Mouse (Mus musculus): ENCODE measurements around the gene Ttll5. TPM values are rescaled to one million over a fixed set of nuclear protein-coding genes. Genes with fewer than 3 reads are reported as not detected.

Ttll5 gene
- polyA plus RNA-seq (2015; fragmentation: Nextera tagmentation; extraction: Ambion mirVana): 7.7 and 9.4 TPM in 2 replicates

DNA sequence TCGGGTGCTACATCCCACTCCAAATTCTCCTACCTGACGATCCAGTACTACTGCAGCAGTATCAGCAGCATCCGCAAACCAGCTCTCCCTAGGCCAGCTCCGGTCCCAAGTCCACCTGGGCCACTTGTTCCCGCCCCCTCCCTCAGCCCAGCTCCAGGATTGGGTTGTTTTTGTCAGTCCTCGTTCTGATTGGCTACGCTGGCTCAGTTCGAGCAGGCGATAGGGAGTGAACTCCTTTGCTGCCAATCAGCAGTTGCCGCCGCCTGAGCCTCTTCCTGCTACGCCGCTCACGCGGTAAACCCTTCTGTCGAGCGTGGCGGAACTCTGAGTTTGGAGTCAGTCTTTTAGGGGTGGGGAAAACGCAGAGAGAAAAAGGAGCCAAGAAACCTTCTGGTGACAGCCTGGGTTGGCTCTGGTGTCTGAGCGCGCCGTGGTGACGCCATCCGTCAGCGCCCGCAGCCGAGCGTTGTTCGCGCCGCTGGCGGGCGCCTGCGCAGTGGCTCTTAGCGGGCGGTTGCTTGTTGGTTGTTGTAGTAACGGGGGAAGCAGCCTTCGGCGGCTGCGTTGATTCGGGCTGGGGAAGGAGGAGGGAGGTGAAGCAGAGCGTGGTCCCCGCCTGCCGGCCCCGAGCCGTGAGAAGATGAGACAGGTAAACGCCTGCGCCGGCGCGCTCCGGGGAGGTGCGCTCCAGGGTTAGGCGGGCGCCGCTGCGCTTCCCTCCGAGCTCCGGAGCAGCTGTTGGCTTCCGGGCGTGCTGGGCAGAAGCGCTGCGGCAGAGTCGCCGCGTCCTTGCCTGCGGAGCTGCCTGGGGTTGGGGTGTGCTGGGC, at the start of gene Ttll5, which contains the start of gene Erg28:
Gene Ttll5 (plus strand): TSS at position 222 of the 827 bp plus-strand sequence.
Gene Erg28 (minus strand): TSS at position 113 of the 827 bp plus-strand sequence.

DNA sequence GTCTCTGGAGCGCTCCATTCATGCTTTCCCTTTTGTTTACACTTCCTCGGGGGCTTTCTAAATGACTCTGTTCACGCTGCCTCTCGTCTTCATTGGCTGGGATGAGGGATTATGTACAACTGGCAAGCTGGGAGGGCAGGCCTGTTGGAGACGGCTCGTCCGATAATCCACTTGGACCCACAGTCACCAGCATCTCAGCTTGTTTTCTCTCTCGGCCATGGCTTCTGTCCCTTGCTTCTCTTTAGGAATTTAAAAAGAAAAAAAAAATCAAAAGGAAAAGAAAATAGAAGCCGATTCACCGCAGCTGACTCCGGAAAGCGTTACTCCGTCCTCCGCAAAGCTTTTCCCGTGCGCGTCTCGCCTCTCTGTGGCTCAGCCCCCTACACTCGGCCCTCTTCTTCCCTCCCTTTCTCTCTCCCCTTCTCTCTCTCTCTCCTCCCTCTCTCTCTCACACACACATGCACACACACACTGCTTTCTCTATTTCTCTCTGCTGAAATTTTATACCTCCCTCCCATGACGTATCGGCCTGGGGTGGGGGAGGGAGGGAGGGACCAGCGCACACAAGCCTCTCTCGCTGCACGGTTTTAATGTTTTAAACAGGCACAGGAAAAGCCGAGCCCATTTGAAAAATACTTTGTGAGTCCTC, 254.2 kb downstream of the Ttll5 start, which contains the start of gene Tgfb3:
Gene Tgfb3 (minus strand): TSS at position 489 of the 649 bp plus-strand sequence.

DNA sequence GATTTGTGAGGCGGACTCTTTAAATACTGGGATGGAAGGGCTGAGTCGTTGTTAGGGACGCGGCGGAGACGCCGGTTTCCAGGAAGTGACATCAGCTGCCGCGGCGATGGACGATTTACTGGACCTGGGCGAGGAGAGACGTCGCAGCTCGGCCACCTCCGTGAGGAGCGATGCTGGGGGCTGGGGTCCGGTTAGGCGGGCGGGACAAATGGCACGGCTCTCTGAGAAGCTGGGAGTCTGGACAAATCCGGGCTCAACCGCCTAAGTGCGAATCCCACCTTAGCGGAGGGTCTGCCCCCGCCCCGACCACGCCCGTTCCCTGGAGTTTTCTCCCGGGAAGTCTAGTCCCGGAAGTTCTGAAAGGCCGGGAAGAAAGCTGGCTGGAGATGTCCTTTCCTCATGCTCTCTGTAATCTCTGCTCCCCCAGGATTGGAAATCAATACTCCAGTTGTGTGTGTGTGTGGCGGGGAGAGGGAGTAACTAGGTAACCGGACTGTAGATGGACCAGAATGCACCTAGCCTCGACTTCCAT, 258.1 kb downstream of the Ttll5 start, which contains the start of gene Ift43:
Gene Ift43 (plus strand): TSS at position 61 of the 532 bp plus-strand sequence.

Other genes starting within 250 kb of the Ttll5 start
- 0.62 and 1.3 TPM in 2 replicates for gene Jdp2, start 225.6 kb upstream of the Ttll5 start, polyA plus RNA-seq (2015; fragmentation: Nextera tagmentation; extraction: Ambion mirVana)
- gene Batf, start 138.0 kb upstream of the Ttll5 start, polyA plus RNA-seq (2015; fragmentation: Nextera tagmentation; extraction: Ambion mirVana): 3.8 and 4.0 TPM in 2 replicates
- gene Flvcr2, start 78.1 kb upstream of the Ttll5 start, polyA plus RNA-seq (2015; fragmentation: Nextera tagmentation; extraction: Ambion mirVana): 3.2 and 7.1 TPM in 2 replicates
- gene Erg28, start 109 bp upstream of the Ttll5 start, polyA plus RNA-seq (2015; fragmentation: Nextera tagmentation; extraction: Ambion mirVana): 71.0 and 82.9 TPM in 2 replicates